7 mouse cellular contexts compared by ENCODE assay signal in the genomic region with DNA sequence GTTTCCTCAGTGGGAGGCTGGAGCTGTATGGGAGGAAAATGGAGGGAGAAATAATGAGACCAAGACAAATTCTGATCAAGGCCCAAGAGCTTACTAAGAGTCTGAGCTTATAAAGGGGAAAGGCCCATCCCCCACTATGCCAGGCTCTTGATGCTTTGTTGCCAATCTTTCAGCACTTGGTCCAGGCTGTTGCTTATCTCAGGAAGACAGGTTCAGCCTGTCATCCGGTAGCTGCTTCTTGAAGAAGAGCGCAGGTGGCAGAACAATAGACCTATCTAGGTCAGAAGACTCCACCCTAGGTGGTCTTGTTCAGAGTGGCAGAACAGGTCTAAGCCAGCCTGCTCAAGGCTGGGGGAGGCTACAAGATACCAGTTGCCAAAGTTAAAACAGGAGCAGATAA.
"Had no signal": no experiment of that assay in that cellular context is flagged by ENCODE, and none has a peak within 500 bp of the region (broad histone marks: within the 10 kb centered on the region; RNA-seq: fewer than 3 reads in every experiment).

No protein-coding gene starts in this region.

- DNase-seq: kidney, adult 2 months; kidney, postnatal 14 days; layer of hippocampus, adult 9-11 months; layer of hippocampus, postnatal 36 days; lung, embryonic 14.5 days; lung, postnatal 10 days; lung, postnatal 4 days had no signal
